Mouse (Mus musculus) cortical plate, adult 2 months (tissue): ENCODE measurements at regions not wholly inside any gene's neighbourhood (a gene's known extent, or its start where the extent isn't known, plus 50 kb on each side); places are given as distances from the start of the nearest gene placed in this dataset.

Experiments used
- CTCF ChIP-seq: fragments of 200-500 bp; IDR thresholded peaks from 2 replicates; pipeline ENCODE4 v1.5.1; 2011; ENCODE audit warnings: mild to moderate bottlenecking, control low read depth, low read length; ENCODE audit not compliant: insufficient read depth; ENCODE audit errors: extremely low read depth
- POLR2A ChIP-seq: fragments of 200-500 bp; IDR thresholded peaks from 2 replicates; pipeline ENCODE4 v1.6.1; 2011; ENCODE audit warnings: mild to moderate bottlenecking, low read length, control low read depth; ENCODE audit not compliant: insufficient read depth; ENCODE audit errors: extremely low read depth

GRCm38 (mm10) chr1:127028872-127029497 is 175.8 kb upstream of the Mgat5 start:
- no peak for TF ChIP-seq POLR2A
- TF ChIP-seq CTCF: no peak
